11 mouse cellular contexts compared by ENCODE assay signal in genomic region chr6:51709340-51710067, GRCm38 (mm10).
DNase-seq lines count a peak whose midpoint lies in the region; ATAC-seq and TF ChIP-seq lines count a peak whose summit lies in the region.
"Had no signal": no experiment of that assay in that cellular context is flagged by ENCODE, and none has a peak within 500 bp of the region (broad histone marks: within the 10 kb centered on the region; RNA-seq: fewer than 3 reads in every experiment).

No protein-coding gene starts in this region.

- no peak overlapping the region for H3K9ac ChIP-seq in heart, postnatal 0 days (replicated peaks; ENCODE audit: low read depth, low read length)
- H3K9ac ChIP-seq in ES-E14 (ENCODE audit: insufficient read depth, low read depth, low read length, poor library complexity, severe bottlenecking): no peak overlapping the region
- H3K9ac ChIP-seq in hindbrain, embryonic 13.5 days: no peak overlapping the region
- H3K9ac ChIP-seq: heart, embryonic 13.5 days; liver, embryonic 13.5 days had no signal

- no peak overlapping the region for H3K4me3 ChIP-seq in heart, postnatal 0 days (ENCODE audit: low read depth, low read length)
- no peak overlapping the region for H3K4me3 ChIP-seq in ES-E14 (ENCODE audit: insufficient read depth in 1 of 2, low read depth in 1 of 2, low read length in 2 of 2, poor library complexity in 1 of 2, severe bottlenecking in 1 of 2)
- no peak overlapping the region for H3K4me3 ChIP-seq in hindbrain, embryonic 13.5 days
- H3K4me3 ChIP-seq: heart, embryonic 13.5 days; liver, embryonic 13.5 days had no signal

- no peak for DNase-seq in heart, postnatal 0 days (ENCODE audit: low spot score)
- DNase-seq in heart, postnatal 14 days: no peak
- peak; percentile 46 for DNase-seq in ES-E14 (ENCODE audit: low read depth, low spot score)
- DNase-seq in lung, postnatal 10 days: peak; percentile 31
- DNase-seq in gastrocnemius, postnatal 36 days: no peak
- no peak for DNase-seq in spleen, adult 12 weeks (ENCODE audit: low spot score)
- no peak for DNase-seq in retina, embryonic 14.5 days (ENCODE audit: low spot score)
- DNase-seq: liver, embryonic 13.5 days had no signal

- 0 out of 2 replicates have a peak, but pooled peaks have one; percentile 20 for ATAC-seq in heart, postnatal 0 days (ENCODE audit: insufficient read depth, low read depth)
- no peak for ATAC-seq in hindbrain, embryonic 13.5 days (ENCODE audit: low FRiP score)
- ATAC-seq: CD4-positive, CD25-positive, alpha-beta regulatory T cell, adult 4 months had no signal

- intact Hi-C loops in heart, postnatal 14 days (cut with DNase I): no loop called here
- intact Hi-C loops in gastrocnemius, postnatal 36 days (cut with DNase I): no loop called here

- H3K27me3 ChIP-seq in heart, postnatal 0 days (ENCODE audit: control insufficient read depth, insufficient read depth, low read length): no peaks in the 10 kb centered on the region
- no peaks in the 10 kb centered on the region for H3K27me3 ChIP-seq in hindbrain, embryonic 13.5 days
- H3K27me3 ChIP-seq: heart, embryonic 13.5 days; liver, embryonic 13.5 days had no signal

- no peak overlapping the region for H3K4me2 ChIP-seq in heart, postnatal 0 days (ENCODE audit: low read depth, low read length)
- H3K4me2 ChIP-seq in hindbrain, embryonic 13.5 days: no peak overlapping the region
- H3K4me2 ChIP-seq: heart, embryonic 13.5 days; liver, embryonic 13.5 days had no signal

- 62% methylated on average over 11 of the region's 11 CpGs for WGBS in heart, postnatal 0 days
- 32% methylated on average over 11 of the region's 11 CpGs for WGBS in hindbrain, embryonic 13.5 days

- no peak for TF ChIP-seq EP300 in heart, postnatal 0 days (IDR thresholded peaks at IDR 0.05; ENCODE audit: low read depth)

- 0 out of 2 replicates have a peak, but pooled peaks cover 12% of the 10 kb centered on the region for H3K4me1 ChIP-seq in heart, postnatal 0 days (ENCODE audit: control insufficient read depth, insufficient read depth)
- peaks cover 0 to 13% of the 10 kb centered on the region in 2 experiments; a peak in 2 of 4 replicates for H3K4me1 ChIP-seq in ES-E14 (ENCODE audit: control insufficient read depth in 2 of 2, insufficient read depth in 2 of 2, low read length in 2 of 2, poor library complexity in 1 of 2)
- peaks cover 38% of the 10 kb centered on the region for H3K4me1 ChIP-seq in hindbrain, embryonic 13.5 days (replicated peaks)
- H3K4me1 ChIP-seq: liver, embryonic 13.5 days had no signal

- TF ChIP-seq CTCF in heart, postnatal 0 days (IDR thresholded peaks at IDR 0.05; ENCODE audit: low read depth): no peak

- H3K27ac ChIP-seq in heart, postnatal 0 days (ENCODE audit: low read depth): no peak overlapping the region
- no peak overlapping the region for H3K27ac ChIP-seq in ES-E14 (ENCODE audit: insufficient read depth, low read depth, low read length, poor library complexity, severe bottlenecking)
- peak overlapping the region; percentile 77 for H3K27ac ChIP-seq in hindbrain, embryonic 13.5 days
- H3K27ac ChIP-seq: heart, embryonic 13.5 days; liver, embryonic 13.5 days had no signal

- no peaks in the 10 kb centered on the region for H3K9me3 ChIP-seq in heart, postnatal 0 days (replicated peaks; ENCODE audit: control insufficient read depth, low read length)
- no peaks in the 10 kb centered on the region for H3K9me3 ChIP-seq in ES-E14 (ENCODE audit: control insufficient read depth, insufficient read depth, low read depth, low read length)
- H3K9me3 ChIP-seq in hindbrain, embryonic 13.5 days: no peaks in the 10 kb centered on the region
- H3K9me3 ChIP-seq: heart, embryonic 13.5 days; liver, embryonic 13.5 days had no signal

- no peaks in the 10 kb centered on the region for H3K36me3 ChIP-seq in heart, postnatal 0 days (replicated peaks; ENCODE audit: control insufficient read depth, insufficient read depth, low read length)
- no peaks in the 10 kb centered on the region for H3K36me3 ChIP-seq in ES-E14 (ENCODE audit: control insufficient read depth, insufficient read depth, low read length, poor library complexity, severe bottlenecking)
- H3K36me3 ChIP-seq in hindbrain, embryonic 13.5 days: no peaks in the 10 kb centered on the region
- H3K36me3 ChIP-seq: heart, embryonic 13.5 days; liver, embryonic 13.5 days had no signal

- in situ Hi-C loops in ES-E14 (cut with MboI; ENCODE audit: low sequenced_read_pairs in 2 of 2, unreplicated experiment in 2 of 2): no loop called here

TF ChIP-seq in ES-E14, 5 proteins besides CTCF, POLR2A, EP300 and RAD21:
- TF ChIP-seq ZC3H11A (IDR thresholded peaks at IDR 0.05; ENCODE audit: borderline replicate concordance, low read depth, low read length) (no peak), CHD2 (IDR thresholded peaks at IDR 0.05; ENCODE audit: low read depth, low read length) (no peak), MAFK (IDR thresholded peaks at IDR 0.05; ENCODE audit: insufficient read depth, low read depth, low read length) (no peak), ZNF384 (IDR thresholded peaks at IDR 0.05; ENCODE audit: low read depth, low read length) (no peak), HCFC1 (IDR thresholded peaks at IDR 0.05; ENCODE audit: borderline replicate concordance, insufficient read depth, low read length) (no peak)

Comparison
In these comparisons a context has a peak if more than half of its experiments do, and no peak if none do; other contexts are left out.
1. DNase-seq: peak in ES-E14 (single experiment) and lung, postnatal 10 days (single experiment); none in heart, postnatal 0 days (single experiment), heart, postnatal 14 days (0 of 2), gastrocnemius, postnatal 36 days (0 of 2), spleen, adult 12 weeks (single experiment) and retina, embryonic 14.5 days (single experiment).